Mouse (Mus musculus) leukemia stem cell, adult 10-12 weeks (primary cell): ENCODE data around the gene Chl1. TPM values are rescaled to one million over a fixed set of nuclear protein-coding genes. Genes with fewer than 3 reads are reported as not detected.

Experiments
- polyA plus RNA-seq: library from polyadenylated mRNA; stranded (reverse); fragments of >175 nt; gene quantifications from 2 replicates; pipeline ENCODE4 v1.2.3, GENCODE M21; 2012; ENCODE audit warnings: low replicate concordance

Gene Chl1
- polyA plus RNA-seq: not detected in 2 replicates

GRCm38 (mm10) chr6:103510392-103511289 lies at the start of gene Chl1:
Gene Chl1 (plus strand): TSS chr6:103510586.

